Mouse (Mus musculus) ES-Bruce4 (cell line): Measurements from ENCODE around the gene Arpp19. TPM values are rescaled to one million over a fixed set of nuclear protein-coding genes. Genes with fewer than 3 reads are reported as not detected.

Experiments used
- H3K27ac ChIP-seq: 2 replicates; pipeline ENCODE4 v1.5.1; 2012; ENCODE audit warnings: low read length, inconsistent platforms; ENCODE audit not compliant: insufficient read depth
- H3K27me3 ChIP-seq: 2 replicates; pipeline ENCODE4 v1.6.1; 2012; ENCODE audit warnings: mild to moderate bottlenecking, low read length, inconsistent platforms; ENCODE audit not compliant: control insufficient read depth, poor library complexity, insufficient read depth, severe bottlenecking
- H3K36me3 ChIP-seq: 2 replicates; pipeline ENCODE4 v1.6.1; 2012; ENCODE audit warnings: inconsistent platforms, mild to moderate bottlenecking, low read length, moderate library complexity; ENCODE audit not compliant: control insufficient read depth, poor library complexity, insufficient read depth, severe bottlenecking
- H3K4me1 ChIP-seq: one replicate; pipeline ENCODE4 v1.8.1; 2011; ENCODE audit warnings: low read length; ENCODE audit not compliant: control insufficient read depth, insufficient read depth
- H3K4me3 ChIP-seq: 2 replicates; pipeline ENCODE4 v1.5.1; 2011; ENCODE audit warnings: low read depth, mild to moderate bottlenecking, low read length
- H3K9ac ChIP-seq: 2 replicates; pipeline ENCODE4 v1.6.1; 2012; ENCODE audit warnings: low read depth, mild to moderate bottlenecking, inconsistent platforms; ENCODE audit not compliant: poor library complexity, severe bottlenecking
- H3K9me3 ChIP-seq: replicated peaks from 2 replicates; pipeline ENCODE4 v1.6.1; 2012; ENCODE audit warnings: mild to moderate bottlenecking, low read length, inconsistent platforms; ENCODE audit not compliant: control insufficient read depth, poor library complexity, insufficient read depth, severe bottlenecking
- CTCF ChIP-seq: IDR thresholded peaks from one replicate; pipeline ENCODE4 v1.8.1; 2011; ENCODE audit warnings: low read depth, low read length
- EP300 ChIP-seq: IDR thresholded peaks from 2 replicates; pipeline ENCODE4 v1.6.1; 2011; ENCODE audit warnings: low read depth, low read length; ENCODE audit not compliant: insufficient read depth
- POLR2A ChIP-seq: IDR thresholded peaks from one replicate; pipeline ENCODE4 v1.8.1; 2011; ENCODE audit warnings: low read length; ENCODE audit not compliant: insufficient read depth
- polyA plus RNA-seq: library from polyadenylated mRNA; stranded (reverse); fragments of >200 nt; gene quantifications from 2 replicates; pipeline ENCODE4 v1.2.4, GENCODE M21; 2011; ENCODE audit warnings: low read depth; ENCODE audit not compliant: missing spikeins, insufficient read depth, insufficient read length

Gene Arpp19
- polyA plus RNA-seq, 1 experiment: 262 TPM

GRCm38 (mm10) chr9:74997976-74998375, 39.4 kb upstream of the Arpp19 start:
- Histone ChIP-seq H3K36me3 (no peaks in the 10 kb centered on the region), H3K27ac (peak overlapping the region; percentile 91), H3K27me3 (no peaks in the 10 kb centered on the region), H3K4me1 (peaks cover 3% of the 10 kb centered on the region), H3K9ac (no peak overlapping the region), H3K9me3 (no peaks in the 10 kb centered on the region), H3K4me3 (no peak overlapping the region)
- TF ChIP-seq CTCF: no peak
- TF ChIP-seq EP300: 0 out of 2 replicates have a peak, but pooled peaks have one; percentile 9
- no peak for TF ChIP-seq POLR2A

GRCm38 (mm10) chr9:75001006-75001405, 36.4 kb upstream of the Arpp19 start:
- Histone ChIP-seq H3K36me3 (no peaks in the 10 kb centered on the region), H3K9ac (no peak overlapping the region), H3K4me1 (peaks cover 3% of the 10 kb centered on the region), H3K27ac (no peak overlapping the region), H3K9me3 (no peaks in the 10 kb centered on the region), H3K4me3 (no peak overlapping the region), H3K27me3 (no peaks in the 10 kb centered on the region)
- no peak for TF ChIP-seq EP300
- no peak for TF ChIP-seq POLR2A
- no peak for TF ChIP-seq CTCF

- Histone ChIP-seq H3K9ac (no peak overlapping the region), H3K27ac (no peak overlapping the region), H3K4me1 (peaks cover 3% of the 10 kb centered on the region), H3K27me3 (no peaks in the 10 kb centered on the region), H3K36me3 (no peaks in the 10 kb centered on the region), H3K4me3 (no peak overlapping the region), H3K9me3 (no peaks in the 10 kb centered on the region)
- TF ChIP-seq EP300 (no peak), POLR2A (no peak), CTCF (no peak)
Measured at GRCm38 (mm10) chr9:75001611-75002204, 35.7 kb upstream of the Arpp19 start.

GRCm38 (mm10) chr9:75002262-75002661, 35.2 kb upstream of the Arpp19 start:
- H3K4me3 ChIP-seq: no peak overlapping the region
- TF ChIP-seq CTCF: no peak
- no peak for TF ChIP-seq EP300
- TF ChIP-seq POLR2A: no peak
- H3K9me3 ChIP-seq: no peaks in the 10 kb centered on the region
- H3K9ac ChIP-seq: no peak overlapping the region
- no peaks in the 10 kb centered on the region for H3K36me3 ChIP-seq
- H3K27me3 ChIP-seq: no peaks in the 10 kb centered on the region
- no peak overlapping the region for H3K27ac ChIP-seq
- H3K4me1 ChIP-seq: peaks cover under 1% of the 10 kb centered on the region

- H3K4me3 ChIP-seq: no peak overlapping the region
- no peak overlapping the region for H3K9ac ChIP-seq
- no peaks in the 10 kb centered on the region for H3K27me3 ChIP-seq
- H3K9me3 ChIP-seq: no peaks in the 10 kb centered on the region
- H3K27ac ChIP-seq: no peak overlapping the region
- no peaks in the 10 kb centered on the region for H3K4me1 ChIP-seq
- no peaks in the 10 kb centered on the region for H3K36me3 ChIP-seq
- TF ChIP-seq POLR2A: no peak
- no peak for TF ChIP-seq EP300
- TF ChIP-seq CTCF: no peak
Measured at GRCm38 (mm10) chr9:75004203-75004602, 33.2 kb upstream of the Arpp19 start.

- no peak for TF ChIP-seq EP300
- TF ChIP-seq POLR2A: no peak
- no peak for TF ChIP-seq CTCF
- H3K27ac ChIP-seq: no peak overlapping the region
- no peaks in the 10 kb centered on the region for H3K4me1 ChIP-seq
- no peaks in the 10 kb centered on the region for H3K9me3 ChIP-seq
- no peak overlapping the region for H3K9ac ChIP-seq
- H3K27me3 ChIP-seq: no peaks in the 10 kb centered on the region
- H3K4me3 ChIP-seq: no peak overlapping the region
- no peaks in the 10 kb centered on the region for H3K36me3 ChIP-seq
Measured at GRCm38 (mm10) chr9:75016591-75016990, 20.8 kb upstream of the Arpp19 start.
